Mouse (Mus musculus) heart, embryonic 13.5 days (tissue): Measurements from ENCODE around the gene Bco2. TPM values are rescaled to one million over a fixed set of nuclear protein-coding genes. Genes with fewer than 3 reads are reported as not detected.

ENCODE experiments used
- ATAC-seq: fragments of 200-750 bp; cut with Nextera tagmentation; 2 replicates; pipeline ENCODE4 v1.8.0; 2017; ENCODE audit warnings: moderate TSS enrichment; ENCODE audit not compliant: insufficient number of reproducible peaks, low FRiP score, low TSS enrichment; ENCODE audit errors: extremely low read depth
- H3K27ac ChIP-seq: fragments of 300-500 bp; sonication (generic); replicated peaks from 2 replicates; pipeline ENCODE4 v1.5.1; 2015; ENCODE audit warnings: moderate library complexity, mild to moderate bottlenecking, inconsistent platforms
- H3K27me3 ChIP-seq: fragments of 300-500 bp; sonication (generic); replicated peaks from 2 replicates; pipeline ENCODE4 v1.6.1; 2015; ENCODE audit warnings: mild to moderate bottlenecking, inconsistent platforms
- H3K36me3 ChIP-seq: fragments of 300-500 bp; sonication (generic); 2 replicates; pipeline ENCODE4 v1.6.1; 2015; ENCODE audit warnings: mild to moderate bottlenecking, inconsistent platforms
- H3K4me1 ChIP-seq: fragments of 300-500 bp; sonication (generic); 2 replicates; pipeline ENCODE4 v1.6.1; 2015; ENCODE audit warnings: inconsistent platforms
- H3K4me2 ChIP-seq: fragments of 300-500 bp; sonication (generic); 2 replicates; pipeline ENCODE4 v1.6.1; 2015; ENCODE audit warnings: inconsistent platforms, mild to moderate bottlenecking, moderate library complexity
- H3K4me3 ChIP-seq: fragments of 300-500 bp; sonication (generic); 2 replicates; pipeline ENCODE4 v1.5.1; 2015; ENCODE audit warnings: moderate library complexity, mild to moderate bottlenecking, inconsistent platforms
- H3K9ac ChIP-seq: fragments of 300-500 bp; sonication (generic); 2 replicates; pipeline ENCODE4 v1.6.1; 2015; ENCODE audit warnings: inconsistent platforms, mild to moderate bottlenecking, moderate library complexity
- H3K9me3 ChIP-seq: fragments of 300-500 bp; sonication (generic); 2 replicates; pipeline ENCODE4 v1.6.1; 2016; ENCODE audit warnings: inconsistent platforms
- WGBS: fragments of 180-500 bp; shearing (Covaris S2); methylation state at CpG from one replicate; pipeline ENCODE4 v1.1.7; 2015; ENCODE audit warnings: mixed read lengths; 5-methylcytosine and 5-hydroxymethylcytosine counted together
- polyA plus RNA-seq: library from polyadenylated mRNA; unstranded; fragments of >200 nt; fragmentation: Nextera tagmentation; extraction: Ambion mirVana; gene quantifications from 2 replicates; pipeline ENCODE4 v1.2.1, GENCODE M21; 2015

The Bco2 gene
- polyA plus RNA-seq, 1 experiment from 2014 or later: not detected

- no peak overlapping the region for H3K9ac ChIP-seq
- H3K4me2 ChIP-seq: no peak overlapping the region
- 74% methylated on average over 11 of the region's 11 CpGs for WGBS
- no peaks in the 10 kb centered on the region for H3K27me3 ChIP-seq
- H3K9me3 ChIP-seq: no peaks in the 10 kb centered on the region; the same call in 1 of the 2 replicates
- no peak overlapping the region for H3K27ac ChIP-seq
- H3K4me1 ChIP-seq: no peaks in the 10 kb centered on the region
- ATAC-seq: no peak
- H3K4me3 ChIP-seq: no peak overlapping the region
- H3K36me3 ChIP-seq: no peaks in the 10 kb centered on the region
Observed at GRCm38 (mm10) chr9:50533328-50533727, 21.7 kb downstream of the Bco2 start.

- Histone ChIP-seq H3K27ac (no peak overlapping the region), H3K36me3 (no peaks in the 10 kb centered on the region), H3K27me3 (no peaks in the 10 kb centered on the region), H3K9me3 (no peaks in the 10 kb centered on the region; the same call in 1 of the 2 replicates), H3K4me3 (no peak overlapping the region), H3K4me2 (no peak overlapping the region), H3K9ac (no peak overlapping the region), H3K4me1 (peaks cover 17% of the 10 kb centered on the region)
- no peak for ATAC-seq
- 38% methylated on average over 2 of the region's 2 CpGs for WGBS
Observed at GRCm38 (mm10) chr9:50530890-50531289, 24.1 kb downstream of the Bco2 start.

GRCm38 (mm10) chr9:50528293-50528892, 26.6 kb downstream of the Bco2 start, which contains the start of gene Pts:
Pts (minus strand) TSS chr9:50528724.
- Histone ChIP-seq H3K9ac (peak within 1 kb of the TSS; percentile 87), H3K9me3 (no peaks in the 10 kb centered on the region), H3K36me3 (peaks cover 17% of the 10 kb centered on the region), H3K27ac (peak within 1 kb of the TSS; percentile 78), H3K4me1 (peaks cover 17% of the 10 kb centered on the region), H3K4me3 (peak within 1 kb of the TSS; percentile 83), H3K27me3 (no peaks in the 10 kb centered on the region), H3K4me2 (peak within 1 kb of the TSS; percentile 82)
- peak; percentile 97 for ATAC-seq
- under 1% methylated on average over 54 of the region's 54 CpGs for whole genome bisulfite sequencing

- 41% methylated on average over 7 of the region's 7 CpGs for whole genome bisulfite sequencing
- no peaks in the 10 kb centered on the region for H3K9me3 ChIP-seq
- peak overlapping the region; percentile 83 for H3K4me3 ChIP-seq
- peaks cover 17% of the 10 kb centered on the region for H3K36me3 ChIP-seq
- no peaks in the 10 kb centered on the region for H3K27me3 ChIP-seq
- H3K4me2 ChIP-seq: peak overlapping the region; percentile 82
- no peak overlapping the region for H3K27ac ChIP-seq
- H3K9ac ChIP-seq: peak overlapping the region; percentile 87
- ATAC-seq: no peak
- H3K4me1 ChIP-seq: peaks cover 17% of the 10 kb centered on the region
Observed at GRCm38 (mm10) chr9:50527860-50528259, 27.1 kb downstream of the Bco2 start.

- H3K4me1 ChIP-seq: peaks cover 17% of the 10 kb centered on the region
- no peak overlapping the region for H3K27ac ChIP-seq
- H3K4me3 ChIP-seq: no peak overlapping the region
- H3K27me3 ChIP-seq: no peaks in the 10 kb centered on the region
- H3K9me3 ChIP-seq: no peaks in the 10 kb centered on the region
- no peak overlapping the region for H3K4me2 ChIP-seq
- 78% methylated on average over 5 of the region's 5 CpGs for WGBS
- ATAC-seq: no peak
- peaks cover 33% of the 10 kb centered on the region for H3K36me3 ChIP-seq
- H3K9ac ChIP-seq: no peak overlapping the region
Observed at GRCm38 (mm10) chr9:50525585-50525984, 29.4 kb downstream of the Bco2 start.

GRCm38 (mm10) chr9:50524936-50525335, 30.0 kb downstream of the Bco2 start:
- 83% methylated on average over 5 of the region's 5 CpGs for WGBS
- Histone ChIP-seq H3K4me1 (peaks cover 17% of the 10 kb centered on the region), H3K9me3 (no peaks in the 10 kb centered on the region), H3K4me2 (no peak overlapping the region), H3K9ac (no peak overlapping the region), H3K27me3 (no peaks in the 10 kb centered on the region), H3K4me3 (no peak overlapping the region), H3K36me3 (peaks cover 36% of the 10 kb centered on the region), H3K27ac (no peak overlapping the region)
- no peak for ATAC-seq

- H3K4me2 ChIP-seq: no peak overlapping the region
- peaks cover 11% of the 10 kb centered on the region for H3K4me1 ChIP-seq
- no peaks in the 10 kb centered on the region for H3K9me3 ChIP-seq
- no peaks in the 10 kb centered on the region for H3K27me3 ChIP-seq
- no peak for ATAC-seq
- H3K36me3 ChIP-seq: peaks cover 36% of the 10 kb centered on the region
- H3K9ac ChIP-seq: no peak overlapping the region
- no peak overlapping the region for H3K27ac ChIP-seq
- 76% methylated on average over 5 of the region's 5 CpGs for WGBS
- no peak overlapping the region for H3K4me3 ChIP-seq
Observed at GRCm38 (mm10) chr9:50522574-50522973, 32.4 kb downstream of the Bco2 start.

GRCm38 (mm10) chr9:50521562-50521961, 33.4 kb downstream of the Bco2 start:
- 46% methylated on average over 2 of the region's 2 CpGs for WGBS
- ATAC-seq: no peak
- no peaks in the 10 kb centered on the region for H3K27me3 ChIP-seq
- H3K36me3 ChIP-seq: peaks cover 36% of the 10 kb centered on the region
- no peak overlapping the region for H3K9ac ChIP-seq
- peaks cover 1% of the 10 kb centered on the region for H3K4me1 ChIP-seq
- no peak overlapping the region for H3K4me2 ChIP-seq
- H3K27ac ChIP-seq: no peak overlapping the region
- no peak overlapping the region for H3K4me3 ChIP-seq
- no peaks in the 10 kb centered on the region for H3K9me3 ChIP-seq

- no peak overlapping the region for H3K27ac ChIP-seq
- WGBS: 73% methylated on average over 6 of the region's 6 CpGs
Observed at GRCm38 (mm10) chr9:50520748-50521147, 34.2 kb downstream of the Bco2 start.

GRCm38 (mm10) chr9:50518781-50519180, 36.2 kb downstream of the Bco2 start:
- no peaks in the 10 kb centered on the region for H3K27me3 ChIP-seq
- H3K9me3 ChIP-seq: no peaks in the 10 kb centered on the region
- H3K4me2 ChIP-seq: no peak overlapping the region
- ATAC-seq: no peak
- 11% methylated on average over 2 of the region's 2 CpGs for WGBS
- 0 out of 2 replicates have a peak, but pooled peaks cover 3% of the 10 kb centered on the region for H3K4me1 ChIP-seq
- no peak overlapping the region for H3K9ac ChIP-seq
- no peak overlapping the region for H3K4me3 ChIP-seq
- H3K36me3 ChIP-seq: peaks cover 20% of the 10 kb centered on the region
- no peak overlapping the region for H3K27ac ChIP-seq

More at GRCm38 (mm10) chr9:50520748-50521147, 34.2 kb downstream of the Bco2 start:
- no peaks in the 10 kb centered on the region for H3K4me1 ChIP-seq
- H3K36me3 ChIP-seq: peaks cover 36% of the 10 kb centered on the region
- H3K9ac ChIP-seq: no peak overlapping the region
- H3K27me3 ChIP-seq: no peaks in the 10 kb centered on the region
- H3K9me3 ChIP-seq: no peaks in the 10 kb centered on the region
- H3K4me3 ChIP-seq: no peak overlapping the region
- no peak overlapping the region for H3K4me2 ChIP-seq
- ATAC-seq: no peak

- Histone ChIP-seq H3K9me3 (no peaks in the 10 kb centered on the region), H3K27ac (no peak overlapping the region), H3K9ac (no peak overlapping the region), H3K4me2 (no peak overlapping the region), H3K4me3 (no peak overlapping the region), H3K4me1 (0 out of 2 replicates have a peak, but pooled peaks cover 3% of the 10 kb centered on the region), H3K27me3 (no peaks in the 10 kb centered on the region), H3K36me3 (peaks cover 2% of the 10 kb centered on the region)
- WGBS: 55% methylated on average over 5 of the region's 5 CpGs
- no peak for ATAC-seq
Observed at GRCm38 (mm10) chr9:50515462-50515861, 39.5 kb downstream of the Bco2 start.

- H3K27ac ChIP-seq: no peak overlapping the region
- H3K9ac ChIP-seq: no peak overlapping the region
- peaks cover 8% of the 10 kb centered on the region; the same call in 1 of the 2 replicates for H3K4me1 ChIP-seq
- no peak overlapping the region for H3K4me2 ChIP-seq
- no peaks in the 10 kb centered on the region for H3K9me3 ChIP-seq
- H3K36me3 ChIP-seq: no peaks in the 10 kb centered on the region
- H3K4me3 ChIP-seq: no peak overlapping the region
- ATAC-seq: no peak
- WGBS: 47% methylated on average over 7 of the region's 7 CpGs
- no peaks in the 10 kb centered on the region for H3K27me3 ChIP-seq
Observed at GRCm38 (mm10) chr9:50507570-50507969, 47.4 kb downstream of the Bco2 start.
